Mouse (Mus musculus) stomach, adult 2 months (tissue): ENCODE results near the gene Olfr857. TPM values are rescaled to one million over a fixed set of nuclear protein-coding genes. Genes with fewer than 3 reads are reported as not detected.

ENCODE experiments used
- polyA plus RNA-seq: library from polyadenylated mRNA; depleted of rRNA; stranded (reverse); fragments of >200 nt; gene quantifications from 2 replicates; pipeline ENCODE4 v1.2.3, GENCODE M21; 2012; rRNA removed

The Olfr857 gene
- polyA plus RNA-seq, result not detected in 2 replicates

DNA sequence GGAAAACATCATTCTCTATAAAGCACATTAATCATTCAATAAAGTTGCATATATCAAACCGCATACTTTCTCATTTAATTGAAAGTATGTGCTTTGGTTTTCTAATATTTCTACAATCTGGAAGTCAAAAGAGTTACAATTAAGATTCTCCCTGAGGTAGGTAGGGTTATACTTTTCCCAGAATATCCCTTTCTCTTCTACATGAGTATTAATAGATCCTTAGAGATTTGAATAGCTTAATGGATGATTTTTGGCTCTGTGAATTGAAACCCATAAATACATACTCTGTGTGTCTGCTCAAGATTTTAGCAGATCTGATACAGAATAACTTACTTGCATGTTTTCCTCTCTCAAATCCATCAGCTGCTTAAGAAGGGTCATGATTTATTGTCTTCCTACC is at the start of gene Olfr857:
Gene Olfr857 (plus strand): TSS at position 301 of the 400 bp plus-strand sequence.

Other genes with a start within 250 kb of the Olfr857 start
- not detected in 2 replicates for gene Olfr850, start 231.2 kb upstream of the Olfr857 start, polyA plus RNA-seq
- not detected in 2 replicates for gene Olfr851, start 216.1 kb upstream of the Olfr857 start, polyA plus RNA-seq
- not detected in 2 replicates for gene Olfr853, start 168.4 kb upstream of the Olfr857 start, polyA plus RNA-seq
- gene Olfr854, start 142.1 kb upstream of the Olfr857 start, polyA plus RNA-seq, result not detected in 2 replicates
- gene Olfr855, start 126.8 kb upstream of the Olfr857 start, polyA plus RNA-seq, result not detected in 2 replicates
- 0.81 and 1.0 TPM in 2 replicates for gene Zfp317, start 87.3 kb upstream of the Olfr857 start, polyA plus RNA-seq
- gene Olfr58, start 70.8 kb downstream of the Olfr857 start, polyA plus RNA-seq, result not detected in 2 replicates
- not detected in 2 replicates for gene Olfr859, start 95.5 kb downstream of the Olfr857 start, polyA plus RNA-seq
- gene Olfr860, start 140.3 kb downstream of the Olfr857 start, polyA plus RNA-seq, result not detected in 2 replicates
- gene Olfr862, start 178.6 kb downstream of the Olfr857 start, polyA plus RNA-seq, result not detected in 2 replicates
- gene Olfr77, start 207.4 kb downstream of the Olfr857 start, polyA plus RNA-seq, result not detected in 2 replicates